Mouse (Mus musculus) kidney, adult 2 months (tissue): ENCODE data around the gene C130050O18Rik. TPM values are rescaled to one million over a fixed set of nuclear protein-coding genes. Genes with fewer than 3 reads are reported as not detected.

Experiments
- DNase-seq: peaks from one replicate; pipeline ENCODE4 v3.0.0; 2021
- H3K27ac ChIP-seq: fragments of 200-500 bp; 2 replicates; pipeline ENCODE4 v1.5.1; 2012; ENCODE audit warnings: low read depth, low read length, control low read depth, inconsistent platforms; ENCODE audit not compliant: insufficient read depth
- H3K27me3 ChIP-seq: fragments of 200-500 bp; replicated peaks from 2 replicates; pipeline ENCODE4 v1.6.1; 2012; ENCODE audit warnings: mild to moderate bottlenecking, moderate library complexity, low read length, inconsistent platforms; ENCODE audit not compliant: control insufficient read depth, insufficient read depth
- H3K36me3 ChIP-seq: fragments of 200-500 bp; 2 replicates; pipeline ENCODE4 v1.6.1; 2012; ENCODE audit warnings: mild to moderate bottlenecking, moderate library complexity, low read length, inconsistent platforms; ENCODE audit not compliant: control insufficient read depth, insufficient read depth
- H3K4me1 ChIP-seq: fragments of 200-500 bp; 2 replicates; pipeline ENCODE4 v1.6.1; 2011; ENCODE audit warnings: low read length; ENCODE audit not compliant: control insufficient read depth, insufficient read depth
- H3K4me3 ChIP-seq: fragments of 200-500 bp; 2 replicates; pipeline ENCODE4 v1.5.1; 2011; ENCODE audit warnings: mild to moderate bottlenecking, low read depth, low read length, control low read depth; ENCODE audit not compliant: insufficient read depth
- CTCF ChIP-seq: fragments of 200-500 bp; conservative IDR thresholded peaks from 2 replicates; pipeline ENCODE4 v1.5.1; 2011; ENCODE audit warnings: low read depth, mild to moderate bottlenecking, control low read depth, low read length, moderate library complexity, mixed read lengths; ENCODE audit not compliant: insufficient read depth, insufficient read length
- POLR2A ChIP-seq: fragments of 200-500 bp; IDR thresholded peaks from one replicate; pipeline ENCODE4 v1.6.1; 2011; ENCODE audit warnings: low read depth, low read length, control low read depth
- WGBS: fragments of 180-500 bp; shearing (Covaris S2); methylation state at CpG from one replicate; pipeline ENCODE4 v1.1.7; 2018; 5-methylcytosine and 5-hydroxymethylcytosine counted together
- polyA plus RNA-seq: library from polyadenylated mRNA; depleted of rRNA; stranded (reverse); fragments of >200 nt; gene quantifications from 2 replicates; pipeline ENCODE4 v1.2.3, GENCODE M21; 2012; rRNA removed

The C130050O18Rik gene
- polyA plus RNA-seq, 1 experiment, result 3.0 TPM

DNA sequence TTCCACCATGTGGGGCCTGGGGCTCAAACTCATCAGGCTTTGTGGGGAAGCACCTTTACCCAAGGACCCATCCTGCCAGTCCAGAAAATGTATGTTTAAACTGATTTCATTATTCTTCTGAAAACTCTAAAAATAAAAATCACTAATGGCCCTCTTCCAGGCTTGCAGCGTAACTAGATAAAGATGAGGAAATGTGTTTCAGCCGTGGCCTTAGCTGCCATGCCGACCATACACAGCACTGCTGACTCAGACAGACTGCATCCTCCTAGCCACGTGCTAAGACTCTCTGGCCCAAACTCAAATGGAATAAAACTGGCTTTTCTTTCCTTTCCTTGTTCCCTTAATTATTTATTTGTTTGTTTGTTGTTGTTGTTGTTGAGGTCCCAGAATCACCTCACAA is 59.8 kb downstream of the C130050O18Rik start:
- no peaks in the 10 kb centered on the region for H3K27me3 ChIP-seq
- TF ChIP-seq POLR2A (no peak), CTCF (no peak)
- H3K27ac ChIP-seq, result no peak overlapping the region
- WGBS, result 53% methylated on average over 4 of the region's 4 CpGs
- no peaks in the 10 kb centered on the region for H3K36me3 ChIP-seq
- H3K4me1 ChIP-seq, result 0 out of 2 replicates have a peak, but pooled peaks cover 2% of the 10 kb centered on the region
- no peak for DNase-seq
- H3K4me3 ChIP-seq, result no peak overlapping the region

Other genes with a start within 250 kb of the C130050O18Rik start
- 40.0 and 41.0 TPM in 2 replicates for gene Sun1, start 204.6 kb upstream of the C130050O18Rik start, polyA plus RNA-seq
- gene Get4, start 153.0 kb upstream of the C130050O18Rik start, polyA plus RNA-seq, result 79.3 and 96.2 TPM in 2 replicates
- gene Adap1, start 79.7 kb upstream of the C130050O18Rik start, polyA plus RNA-seq, result 29.5 and 34.2 TPM in 2 replicates
- gene Cox19, start 53.9 kb upstream of the C130050O18Rik start, polyA plus RNA-seq, result 114 and 125 TPM in 2 replicates
- not detected in 2 replicates for gene Cyp2w1, start 52.7 kb upstream of the C130050O18Rik start, polyA plus RNA-seq
- gene Gpr146, start 27.6 kb upstream of the C130050O18Rik start, polyA plus RNA-seq, result 39.1 and 43.0 TPM in 2 replicates
- 2.7 and 3.8 TPM in 2 replicates for gene Gper1, start 17.9 kb downstream of the C130050O18Rik start, polyA plus RNA-seq
- gene 3110082I17Rik, start 55.2 kb downstream of the C130050O18Rik start, polyA plus RNA-seq, result 4.8 and 6.0 TPM in 2 replicates
- 11.8 and 12.4 TPM in 2 replicates for gene Zfand2a, start 79.3 kb downstream of the C130050O18Rik start, polyA plus RNA-seq
- 1.1 and 1.5 TPM in 2 replicates for gene Uncx, start 138.2 kb downstream of the C130050O18Rik start, polyA plus RNA-seq